ENCODE assay signal across 14 mouse cellular contexts in genomic region chr11:60737450-60737849, GRCm38 (mm10).
"Had no signal": no experiment of that assay in that cellular context is flagged by ENCODE, and none has a peak within 500 bp of the region (broad histone marks: within the 10 kb centered on the region; RNA-seq: fewer than 3 reads in every experiment).

No protein-coding gene starts in this region.

- H3K27ac ChIP-seq: limb, embryonic 12.5 days; limb, embryonic 15.5 days; macrophage; midbrain, embryonic 13.5 days had no signal

- H3K4me2 ChIP-seq: limb, embryonic 12.5 days; limb, embryonic 15.5 days; lung, embryonic 14.5 days; midbrain, embryonic 13.5 days had no signal

- DNase-seq: kidney, adult 18-20 months; kidney, adult 9 months; kidney, postnatal 14 days; kidney, postnatal 4 days; left cerebral cortex, postnatal 4 days; lung, embryonic 14.5 days; thymus, adult 18-20 months; thymus, postnatal 36 days had no signal

- H3K4me3 ChIP-seq: limb, embryonic 12.5 days; limb, embryonic 15.5 days; midbrain, embryonic 13.5 days had no signal

- H3K9ac ChIP-seq: limb, embryonic 12.5 days; limb, embryonic 15.5 days; lung, embryonic 14.5 days; midbrain, embryonic 13.5 days had no signal

- H3K4me1 ChIP-seq: limb, embryonic 12.5 days; limb, embryonic 15.5 days; midbrain, embryonic 13.5 days had no signal

- H3K27me3 ChIP-seq: limb, embryonic 12.5 days; limb, embryonic 15.5 days; midbrain, embryonic 13.5 days had no signal

- ATAC-seq: intestine, embryonic 16.5 days; lung, postnatal 0 days; midbrain, embryonic 13.5 days had no signal

- H3K9me3 ChIP-seq: limb, embryonic 12.5 days; limb, embryonic 15.5 days; midbrain, embryonic 13.5 days had no signal
